In the genomic region with DNA sequence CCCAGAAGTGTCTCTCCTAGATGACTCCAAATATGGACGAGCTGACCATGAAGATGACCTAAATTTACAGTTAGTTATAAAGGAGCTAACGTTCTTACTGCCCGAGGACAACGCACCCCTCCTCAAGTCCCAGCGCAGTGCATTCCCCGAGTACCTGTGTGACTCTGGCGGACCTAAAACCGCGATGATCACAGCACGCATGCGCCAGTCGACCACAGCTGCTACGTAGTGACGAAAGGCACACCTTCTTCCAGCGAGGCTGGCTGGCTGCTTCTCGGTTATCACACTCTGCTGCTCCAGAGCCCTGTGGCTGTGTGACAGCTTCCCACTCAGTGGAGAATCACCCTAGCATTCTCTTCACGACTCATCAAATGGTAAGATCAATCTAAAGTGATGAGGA, we compare ENCODE assay signal across 9 mouse cellular contexts. TPM values are rescaled to one million over a fixed set of nuclear protein-coding genes. Genes with fewer than 3 reads are reported as not detected.
A peak's percentile ranks its signal among the peaks of the same experiment; 100 is the strongest.
DNase-seq lines count a peak whose midpoint lies in the region; ATAC-seq and TF ChIP-seq lines count a peak whose summit lies in the region.
"Had no signal": no experiment of that assay in that cellular context is flagged by ENCODE, and none has a peak within 500 bp of the region (broad histone marks: within the 10 kb centered on the region; RNA-seq: fewer than 3 reads in every experiment).

No protein-coding gene starts in this region.

- no peaks in the 10 kb centered on the region for H3K27me3 ChIP-seq in embryonic facial prominence, embryonic 10.5 days (replicated peaks; ENCODE audit: low read depth, poor library complexity, severe bottlenecking)
- no peaks in the 10 kb centered on the region for H3K27me3 ChIP-seq in intestine, embryonic 16.5 days (replicated peaks; ENCODE audit: control insufficient read depth, insufficient read depth, low read length)
- H3K27me3 ChIP-seq in limb, embryonic 14.5 days (ENCODE audit: control insufficient read depth, insufficient read depth, low read length), result no peaks in the 10 kb centered on the region
- H3K27me3 ChIP-seq: limb, embryonic 15.5 days had no signal

- H3K9ac ChIP-seq in intestine, embryonic 16.5 days (ENCODE audit: low read depth, low read length), result no peak overlapping the region
- no peak overlapping the region for H3K9ac ChIP-seq in limb, embryonic 14.5 days (ENCODE audit: low read depth, low read length, severe bottlenecking)
- H3K9ac ChIP-seq: limb, embryonic 15.5 days had no signal

- 0 out of 2 replicates have a peak overlapping the region, but pooled peaks have one; percentile 2 for H3K4me2 ChIP-seq in intestine, embryonic 16.5 days (ENCODE audit: low read depth, low read length)
- H3K4me2 ChIP-seq in limb, embryonic 14.5 days (replicated peaks; ENCODE audit: low read depth, low read length, severe bottlenecking), result peak overlapping the region; percentile 25; the same call in 1 of the 2 replicates
- H3K4me2 ChIP-seq: limb, embryonic 15.5 days had no signal

- H3K4me3 ChIP-seq in embryonic facial prominence, embryonic 10.5 days, result peak overlapping the region; percentile 23; the same call in 1 of the 2 replicates
- H3K4me3 ChIP-seq in intestine, embryonic 16.5 days (ENCODE audit: low read length), result no peak overlapping the region
- H3K4me3 ChIP-seq in limb, embryonic 14.5 days (replicated peaks; ENCODE audit: low read length), result no peak overlapping the region; the same call in 1 of the 2 replicates
- H3K4me3 ChIP-seq: limb, embryonic 15.5 days had no signal

- DNase-seq in left cerebral cortex, adult 18-20 months (ENCODE audit: low spot score in 2 of 2), result peak; percentile 51 to 67
- DNase-seq in left cerebral cortex, adult 11 months (ENCODE audit: low spot score), result no peak
- DNase-seq in ZHBTc4 (ENCODE audit: low read depth, low spot score), result peak; percentile 79
- no peak for DNase-seq in embryonic facial prominence, embryonic 10.5 days (ENCODE audit: low spot score)
- no peak for DNase-seq in limb, embryonic 14.5 days (ENCODE audit: low spot score)
- DNase-seq in spleen, postnatal 36 days (ENCODE audit: low spot score in 2 of 2), result peak; percentile 19 to 24
- DNase-seq in urinary bladder, postnatal 4 days (ENCODE audit: low spot score in 2 of 2), result no peak

- H3K4me1 ChIP-seq in embryonic facial prominence, embryonic 10.5 days, result peaks cover 8% of the 10 kb centered on the region; the same call in 1 of the 2 replicates
- H3K4me1 ChIP-seq in intestine, embryonic 16.5 days (ENCODE audit: control insufficient read depth, insufficient read depth, low read length), result no peaks in the 10 kb centered on the region
- H3K4me1 ChIP-seq in limb, embryonic 14.5 days (ENCODE audit: control insufficient read depth, insufficient read depth, low read length), result no peaks in the 10 kb centered on the region
- H3K4me1 ChIP-seq: limb, embryonic 15.5 days had no signal

- H3K36me3 ChIP-seq in embryonic facial prominence, embryonic 10.5 days (replicated peaks), result no peaks in the 10 kb centered on the region
- H3K36me3 ChIP-seq in intestine, embryonic 16.5 days (ENCODE audit: control insufficient read depth, insufficient read depth, low read length), result no peaks in the 10 kb centered on the region
- no peaks in the 10 kb centered on the region for H3K36me3 ChIP-seq in limb, embryonic 14.5 days (ENCODE audit: control insufficient read depth, insufficient read depth, low read length)
- H3K36me3 ChIP-seq: limb, embryonic 15.5 days had no signal

- no peaks in the 10 kb centered on the region for H3K9me3 ChIP-seq in embryonic facial prominence, embryonic 10.5 days
- H3K9me3 ChIP-seq in intestine, embryonic 16.5 days (ENCODE audit: control insufficient read depth, low read length), result no peaks in the 10 kb centered on the region
- no peaks in the 10 kb centered on the region for H3K9me3 ChIP-seq in limb, embryonic 14.5 days (ENCODE audit: control insufficient read depth, low read length)
- H3K9me3 ChIP-seq: limb, embryonic 15.5 days had no signal

- ATAC-seq in intestine, embryonic 16.5 days, result peak; percentile 11; the same call in 1 of the 2 replicates
- no peak for ATAC-seq in limb, embryonic 14.5 days (ENCODE audit: low FRiP score, low read depth)

- 69% methylated on average over 17 of the region's 17 CpGs for WGBS in embryonic facial prominence, embryonic 10.5 days
- 63% methylated on average over 17 of the region's 17 CpGs for WGBS in intestine, embryonic 16.5 days
- 64% methylated on average over 17 of the region's 17 CpGs for WGBS in limb, embryonic 14.5 days

- no peak for TF ChIP-seq POLR2A in limb, embryonic 14.5 days (IDR thresholded peaks at IDR 0.05; ENCODE audit: borderline replicate concordance, extremely low read depth, insufficient read depth, insufficient read length)

- H3K27ac ChIP-seq in embryonic facial prominence, embryonic 10.5 days (replicated peaks), result no peak overlapping the region
- H3K27ac ChIP-seq in intestine, embryonic 16.5 days (ENCODE audit: low read length), result no peak overlapping the region
- H3K27ac ChIP-seq in limb, embryonic 14.5 days (replicated peaks; ENCODE audit: low read depth, low read length), result no peak overlapping the region
- H3K27ac ChIP-seq: limb, embryonic 15.5 days had no signal

RNA-seq across cellular contexts. Expression of gene Ak7, which starts 12.8 kb away (rescaled TPM):
- total RNA-seq in left cerebral cortex, adult 18-20 months (2021), result 1 to 10 TPM in 1 of 2 experiments, not detected in 1; 1.2 TPM
- polyA plus RNA-seq in embryonic facial prominence, embryonic 10.5 days (2016; fragmentation: Nextera tagmentation; extraction: Ambion mirVana), result 0.15 and 0.26 TPM in 2 replicates
- polyA plus RNA-seq in intestine, embryonic 16.5 days (2015; fragmentation: Nextera tagmentation; extraction: Ambion mirVana), result 0.40 and 0.49 TPM in 2 replicates
- polyA plus RNA-seq in limb, embryonic 14.5 days (2012; rRNA removed), result 0.05 and 0.33 TPM in 2 replicates
- polyA plus RNA-seq in limb, embryonic 14.5 days (2014; fragmentation: Nextera tagmentation; extraction: Ambion mirVana), result 0.14 TPM in 1 of 2 replicates, not detected in the other

RNA-seq across cellular contexts. Expression of gene Atg2b, which starts 33.6 kb away (rescaled TPM):
- 10 to 100 TPM; 50.0 to 51.2 TPM for total RNA-seq in left cerebral cortex, adult 18-20 months (2021)
- polyA plus RNA-seq in embryonic facial prominence, embryonic 10.5 days (2016; fragmentation: Nextera tagmentation; extraction: Ambion mirVana), result 13.0 and 14.3 TPM in 2 replicates
- polyA plus RNA-seq in intestine, embryonic 16.5 days (2015; fragmentation: Nextera tagmentation; extraction: Ambion mirVana), result 10.5 and 13.5 TPM in 2 replicates
- polyA plus RNA-seq in limb, embryonic 14.5 days (2012; rRNA removed), result 29.1 and 32.5 TPM in 2 replicates
- 18.6 and 20.5 TPM in 2 replicates for polyA plus RNA-seq in limb, embryonic 14.5 days (2014; fragmentation: Nextera tagmentation; extraction: Ambion mirVana)

RNA-seq across cellular contexts. Expression of gene Gskip, which starts 34.0 kb away (rescaled TPM):
- total RNA-seq in left cerebral cortex, adult 18-20 months (2021), result 10 to 100 TPM; 29.2 to 31.8 TPM
- 37.0 and 39.3 TPM in 2 replicates for polyA plus RNA-seq in embryonic facial prominence, embryonic 10.5 days (2016; fragmentation: Nextera tagmentation; extraction: Ambion mirVana)
- polyA plus RNA-seq in intestine, embryonic 16.5 days (2015; fragmentation: Nextera tagmentation; extraction: Ambion mirVana), result 29.7 and 30.2 TPM in 2 replicates
- 16.4 and 16.9 TPM in 2 replicates for polyA plus RNA-seq in limb, embryonic 14.5 days (2012; rRNA removed)
- polyA plus RNA-seq in limb, embryonic 14.5 days (2014; fragmentation: Nextera tagmentation; extraction: Ambion mirVana), result 30.7 TPM in 2 replicates

Comparison
In these comparisons a context has a peak if more than half of its experiments do, and no peak if none do; other contexts are left out.
1. DNase-seq: peak in left cerebral cortex, adult 18-20 months (2 of 2), ZHBTc4 (single experiment) and spleen, postnatal 36 days (2 of 2); none in left cerebral cortex, adult 11 months (single experiment), embryonic facial prominence, embryonic 10.5 days (single experiment), limb, embryonic 14.5 days (single experiment) and urinary bladder, postnatal 4 days (0 of 2).